Mouse (Mus musculus): ENCODE results near the gene Sac3d1. TPM values are rescaled to one million over a fixed set of nuclear protein-coding genes. Genes with fewer than 3 reads are reported as not detected.
A peak's percentile ranks its signal among the peaks of the same experiment; 100 is the strongest.

Gene Sac3d1
- polyA plus RNA-seq, 1 experiment from 2014 or later = 48.6 TPM

DNA sequence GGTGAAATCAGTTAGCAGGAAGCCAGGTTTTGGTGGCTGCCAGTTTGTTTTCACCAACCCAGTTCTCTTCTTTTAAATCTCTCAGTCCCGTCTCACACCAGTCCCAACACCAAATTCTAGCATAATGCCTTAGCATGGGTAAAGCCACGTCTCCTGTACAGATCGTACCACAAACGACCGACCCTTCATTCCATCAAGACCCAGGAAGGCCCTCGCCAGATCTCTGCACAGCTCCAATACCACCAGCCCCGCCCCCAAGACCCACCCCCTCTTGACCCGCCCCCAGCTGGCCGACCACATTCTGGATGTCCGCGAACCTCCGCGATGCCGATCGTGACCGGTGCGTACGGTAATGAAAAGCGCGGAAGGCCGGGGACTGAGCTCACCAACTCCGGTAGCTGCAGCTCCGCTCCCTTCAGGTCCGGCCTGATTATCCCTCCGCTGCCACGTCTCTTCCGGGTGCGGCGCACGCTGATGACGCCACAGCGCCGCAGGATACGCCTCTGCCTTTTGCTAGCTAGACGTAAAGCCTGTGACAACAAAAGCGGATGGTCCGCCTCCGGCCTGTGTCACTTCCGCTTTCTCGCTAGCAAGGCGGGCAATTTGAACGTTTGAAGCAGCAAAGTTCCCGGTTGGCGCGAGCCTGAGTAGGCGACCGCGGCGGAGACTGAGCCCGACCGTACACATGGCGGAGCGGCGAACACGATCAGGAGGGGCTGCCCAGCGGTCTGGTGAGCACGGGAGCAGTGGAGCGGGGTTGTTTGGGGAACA, 33.8 kb downstream of the Sac3d1 start, which contains the start of the genes Zfpl1 and Cdca5:
Zfpl1 (minus strand) TSS at position 479 of the 771 bp plus-strand sequence.
Cdca5 (plus strand) TSS at position 506 of the 771 bp plus-strand sequence.
- WGBS = under 1% methylated on average over 58 of the region's 58 CpGs
- Histone ChIP-seq H3K4me3 (replicated peaks) (peak within 1 kb of the TSS; percentile 60), H3K9ac (peak within 1 kb of the TSS; percentile 60), H3K4me1 (peaks cover 24% of the 10 kb centered on the region), H3K36me3 (peaks cover 53% of the 10 kb centered on the region), H3K27ac (replicated peaks) (peak within 1 kb of the TSS; percentile 80), H3K27me3 (no peaks in the 10 kb centered on the region), H3K4me2 (replicated peaks) (peak within 1 kb of the TSS; percentile 83), H3K9me3 (replicated peaks) (no peaks in the 10 kb centered on the region)
- peak; percentile 90 for ATAC-seq (ENCODE audit: insufficient number of reproducible peaks, low FRiP score, low TSS enrichment, low read depth)

GRCm38 (mm10) chr19:6082156-6082555, 36.3 kb downstream of the Sac3d1 start, which contains the start of gene Gm28374:
Gene Gm28374 (minus strand): TSS chr19:6082256.
- 83% methylated on average over 9 of the region's 9 CpGs for WGBS
- peaks cover 24% of the 10 kb centered on the region for H3K4me1 ChIP-seq
- ATAC-seq (ENCODE audit: insufficient number of reproducible peaks, low FRiP score, low TSS enrichment, low read depth) = no peak
- peaks cover 35% of the 10 kb centered on the region for H3K36me3 ChIP-seq
- H3K4me2 ChIP-seq (replicated peaks) = no peak within 1 kb of the TSS
- H3K27me3 ChIP-seq = no peaks in the 10 kb centered on the region
- no peak within 1 kb of the TSS for H3K27ac ChIP-seq (replicated peaks)
- H3K9ac ChIP-seq = 0 out of 2 replicates have a peak within 1 kb of the TSS, but pooled peaks have one; percentile 12
- peak within 1 kb of the TSS; percentile 15; the same call in 1 of the 2 replicates for H3K4me3 ChIP-seq (replicated peaks)
- H3K9me3 ChIP-seq (replicated peaks) = no peaks in the 10 kb centered on the region

GRCm38 (mm10) chr19:6079983-6080480, 38.4 kb downstream of the Sac3d1 start, which contains the start of gene Tmem262:
Gene Tmem262 (plus strand): TSS chr19:6080033.
- Histone ChIP-seq H3K36me3 (peaks cover 34% of the 10 kb centered on the region), H3K9ac (no peak within 1 kb of the TSS), H3K27me3 (no peaks in the 10 kb centered on the region), H3K27ac (replicated peaks) (no peak within 1 kb of the TSS), H3K4me2 (replicated peaks) (no peak within 1 kb of the TSS), H3K4me1 (peaks cover 24% of the 10 kb centered on the region), H3K4me3 (replicated peaks) (no peak within 1 kb of the TSS), H3K9me3 (replicated peaks) (no peaks in the 10 kb centered on the region)
- no peak for ATAC-seq (ENCODE audit: insufficient number of reproducible peaks, low FRiP score, low TSS enrichment, low read depth)
- 92% methylated on average over 12 of the region's 12 CpGs for WGBS

DNA sequence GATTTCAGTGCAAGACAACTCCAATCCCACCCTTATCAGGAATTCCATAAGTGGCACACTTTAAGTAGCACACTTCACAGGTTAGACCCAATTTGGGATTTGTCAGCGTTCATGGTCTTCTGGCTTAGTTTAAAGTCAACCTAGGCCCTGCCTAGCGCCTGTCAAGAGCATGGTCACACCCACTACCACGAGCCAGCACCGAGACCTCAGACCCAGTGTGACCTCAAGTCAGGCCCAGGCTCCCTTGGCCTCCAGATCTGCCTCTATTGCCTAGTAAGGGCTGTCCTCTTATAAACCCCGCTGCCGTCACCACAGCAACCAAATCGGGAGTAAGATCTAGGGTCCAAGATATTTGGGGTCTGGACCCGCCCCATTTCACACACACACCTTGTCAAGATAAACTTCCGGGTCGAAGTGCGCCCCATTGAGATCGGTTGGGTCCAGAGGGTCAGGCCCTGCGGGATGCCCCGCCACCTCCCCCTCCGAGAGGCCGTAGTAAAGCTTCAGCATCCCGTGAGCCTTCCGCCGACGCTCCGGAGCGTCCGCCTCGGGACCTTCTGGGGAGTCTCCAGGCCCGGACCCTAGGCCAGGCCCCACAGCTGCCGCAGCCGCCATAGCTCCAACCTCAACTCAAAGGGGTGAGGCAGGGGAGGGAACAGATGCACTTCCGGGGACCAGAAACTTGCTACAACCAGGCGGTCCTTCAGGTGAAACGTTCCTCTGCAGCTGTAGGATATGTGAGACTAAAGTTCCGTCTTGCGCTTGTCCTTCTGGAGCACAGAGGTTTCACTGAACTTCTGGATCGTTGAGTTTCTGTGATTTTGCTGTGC, 41.7 kb downstream of the Sac3d1 start, which contains the start of gene Vps51:
Vps51 (minus strand) TSS at position 668 of the 830 bp plus-strand sequence.
- Histone ChIP-seq H3K27me3 (no peaks in the 10 kb centered on the region), H3K36me3 (peaks cover 41% of the 10 kb centered on the region), H3K4me3 (replicated peaks) (peak within 1 kb of the TSS; percentile 91), H3K9ac (peak within 1 kb of the TSS; percentile 80), H3K4me2 (replicated peaks) (peak within 1 kb of the TSS; percentile 88), H3K4me1 (peaks cover 13% of the 10 kb centered on the region), H3K27ac (replicated peaks) (peak within 1 kb of the TSS; percentile 89), H3K9me3 (replicated peaks) (no peaks in the 10 kb centered on the region)
- peak; percentile 84 for ATAC-seq (ENCODE audit: insufficient number of reproducible peaks, low FRiP score, low TSS enrichment, low read depth)
- under 1% methylated on average over 33 of the region's 33 CpGs for WGBS

DNA sequence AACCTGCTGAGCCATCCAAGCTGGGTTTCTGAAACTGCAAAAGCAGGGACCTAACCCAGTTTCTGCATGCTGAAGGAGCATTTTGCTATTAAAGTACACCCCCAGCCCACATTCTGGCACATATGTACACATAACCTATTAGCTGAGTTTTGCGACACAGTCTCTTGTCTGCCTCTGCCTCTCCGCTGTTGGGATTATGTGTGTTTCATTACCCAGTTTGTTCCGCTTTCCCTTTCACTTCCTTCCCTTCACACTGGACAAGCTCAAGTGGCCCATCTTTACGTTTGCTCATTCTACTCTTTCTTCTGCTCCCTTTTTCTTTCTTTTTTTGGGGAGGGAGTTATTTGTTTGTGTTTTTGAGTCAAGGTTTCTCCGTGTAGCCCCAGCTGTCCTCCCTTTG, 44.6 kb downstream of the Sac3d1 start:
- ATAC-seq (ENCODE audit: insufficient number of reproducible peaks, low FRiP score, low TSS enrichment, low read depth) = no peak
- Histone ChIP-seq H3K9ac (no peak overlapping the region), H3K4me1 (peaks cover 13% of the 10 kb centered on the region), H3K4me3 (replicated peaks) (no peak overlapping the region), H3K27ac (replicated peaks) (no peak overlapping the region), H3K9me3 (replicated peaks) (no peaks in the 10 kb centered on the region), H3K36me3 (peaks cover 47% of the 10 kb centered on the region), H3K27me3 (no peaks in the 10 kb centered on the region), H3K4me2 (replicated peaks) (no peak overlapping the region)
- WGBS = 84% methylated on average over 5 of the region's 5 CpGs

- ATAC-seq (ENCODE audit: insufficient number of reproducible peaks, low FRiP score, low TSS enrichment, low read depth) = no peak
- Histone ChIP-seq H3K27ac (replicated peaks) (no peak overlapping the region), H3K9ac (no peak overlapping the region), H3K36me3 (peaks cover 52% of the 10 kb centered on the region), H3K4me3 (replicated peaks) (no peak overlapping the region), H3K27me3 (no peaks in the 10 kb centered on the region), H3K4me1 (peaks cover 29% of the 10 kb centered on the region), H3K4me2 (replicated peaks) (no peak overlapping the region), H3K9me3 (replicated peaks) (no peaks in the 10 kb centered on the region)
- WGBS = 93% methylated on average over 19 of the region's 19 CpGs
Measured at GRCm38 (mm10) chr19:6071261-6071660, 47.2 kb downstream of the Sac3d1 start.

DNA sequence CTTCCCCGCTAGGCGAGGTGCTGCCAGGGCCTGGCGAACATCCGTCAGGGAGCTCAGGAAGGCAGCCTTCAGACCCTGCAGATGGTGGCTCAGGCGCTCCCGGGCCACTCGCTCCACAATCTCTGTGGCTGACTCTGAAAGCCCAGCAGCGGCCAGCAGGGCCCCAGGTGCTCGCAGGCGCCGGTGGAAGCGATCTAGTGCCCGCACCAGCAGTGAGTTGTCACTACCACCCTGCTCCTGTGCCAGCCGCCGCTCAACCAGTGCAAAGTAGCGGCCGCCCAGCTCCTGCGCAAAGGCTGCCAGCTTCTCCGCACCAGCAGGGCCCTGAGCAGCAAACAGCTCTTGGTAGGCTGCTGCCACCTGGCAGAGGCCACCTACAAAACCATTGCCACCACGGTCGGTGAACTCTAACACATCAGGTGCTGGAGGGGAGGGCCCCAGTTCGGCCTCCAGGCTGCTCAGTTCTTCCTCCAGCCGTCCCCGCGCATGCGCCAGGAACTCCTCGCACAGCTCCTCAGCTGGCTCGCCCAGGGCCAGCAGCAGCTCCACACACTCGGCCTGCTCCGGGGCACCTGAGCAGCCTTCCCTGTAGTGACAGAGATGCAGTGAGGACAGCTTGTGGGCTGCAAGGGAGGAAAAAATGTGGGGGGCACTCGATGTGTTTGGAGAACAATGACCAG, 47.7 kb downstream of the Sac3d1 start:
- Histone ChIP-seq H3K4me3 (replicated peaks) (no peak overlapping the region), H3K36me3 (peaks cover 52% of the 10 kb centered on the region), H3K4me2 (replicated peaks) (no peak overlapping the region), H3K27me3 (no peaks in the 10 kb centered on the region), H3K9ac (no peak overlapping the region), H3K4me1 (peaks cover 26% of the 10 kb centered on the region), H3K9me3 (replicated peaks) (no peaks in the 10 kb centered on the region), H3K27ac (replicated peaks) (no peak overlapping the region)
- WGBS = 88% methylated on average over 31 of the region's 31 CpGs
- ATAC-seq (ENCODE audit: insufficient number of reproducible peaks, low FRiP score, low TSS enrichment, low read depth) = no peak

DNA sequence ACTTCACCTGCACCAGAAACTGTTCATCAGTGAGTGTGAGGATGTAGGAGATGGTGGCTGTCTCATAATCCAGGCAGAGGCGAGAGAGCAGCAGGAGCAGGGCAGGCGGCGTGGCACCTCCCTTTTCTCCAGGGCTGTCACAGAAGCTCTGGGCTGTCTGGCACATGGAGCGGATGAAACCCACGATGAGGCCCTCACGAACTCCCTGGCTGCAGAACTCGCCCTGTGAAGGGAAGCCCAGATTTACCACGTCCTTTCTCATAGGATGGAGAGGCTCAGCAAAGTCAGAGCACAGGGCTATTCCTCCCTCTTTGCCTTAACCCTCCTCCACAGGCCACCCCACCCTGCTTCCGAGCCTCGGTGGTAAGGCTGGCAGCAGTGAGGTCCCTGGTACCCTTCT, 48.6 kb downstream of the Sac3d1 start:
- ATAC-seq (ENCODE audit: insufficient number of reproducible peaks, low FRiP score, low TSS enrichment, low read depth) = no peak
- no peak overlapping the region for H3K27ac ChIP-seq (replicated peaks)
- H3K4me3 ChIP-seq (replicated peaks) = no peak overlapping the region
- H3K9me3 ChIP-seq (replicated peaks) = no peaks in the 10 kb centered on the region
- H3K36me3 ChIP-seq = peaks cover 52% of the 10 kb centered on the region
- no peak overlapping the region for H3K4me2 ChIP-seq (replicated peaks)
- H3K9ac ChIP-seq = no peak overlapping the region
- no peaks in the 10 kb centered on the region for H3K27me3 ChIP-seq
- 87% methylated on average over 10 of the region's 10 CpGs for WGBS
- H3K4me1 ChIP-seq = peaks cover 23% of the 10 kb centered on the region

DNA sequence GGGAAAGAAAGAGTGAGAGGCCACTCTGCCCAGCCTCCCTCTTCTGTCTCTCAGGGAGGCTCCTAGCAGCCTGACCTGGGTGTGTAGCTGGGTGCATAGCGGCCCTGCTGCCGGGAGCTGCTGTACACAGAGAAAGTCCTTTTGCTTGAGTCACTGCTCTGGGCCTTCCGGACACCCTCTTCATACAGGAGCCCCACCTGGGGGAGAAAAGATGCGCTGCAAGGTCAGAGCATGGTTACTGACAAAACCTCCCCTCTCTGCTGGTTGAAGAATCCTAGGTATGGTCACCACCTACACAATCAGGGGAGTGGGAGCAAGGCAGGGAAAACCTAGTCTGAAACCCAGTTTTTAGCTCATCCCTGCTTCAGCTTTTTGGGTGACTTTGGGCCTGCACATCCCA, 49.5 kb downstream of the Sac3d1 start:
- 77% methylated on average over 4 of the region's 4 CpGs for WGBS

DNA sequence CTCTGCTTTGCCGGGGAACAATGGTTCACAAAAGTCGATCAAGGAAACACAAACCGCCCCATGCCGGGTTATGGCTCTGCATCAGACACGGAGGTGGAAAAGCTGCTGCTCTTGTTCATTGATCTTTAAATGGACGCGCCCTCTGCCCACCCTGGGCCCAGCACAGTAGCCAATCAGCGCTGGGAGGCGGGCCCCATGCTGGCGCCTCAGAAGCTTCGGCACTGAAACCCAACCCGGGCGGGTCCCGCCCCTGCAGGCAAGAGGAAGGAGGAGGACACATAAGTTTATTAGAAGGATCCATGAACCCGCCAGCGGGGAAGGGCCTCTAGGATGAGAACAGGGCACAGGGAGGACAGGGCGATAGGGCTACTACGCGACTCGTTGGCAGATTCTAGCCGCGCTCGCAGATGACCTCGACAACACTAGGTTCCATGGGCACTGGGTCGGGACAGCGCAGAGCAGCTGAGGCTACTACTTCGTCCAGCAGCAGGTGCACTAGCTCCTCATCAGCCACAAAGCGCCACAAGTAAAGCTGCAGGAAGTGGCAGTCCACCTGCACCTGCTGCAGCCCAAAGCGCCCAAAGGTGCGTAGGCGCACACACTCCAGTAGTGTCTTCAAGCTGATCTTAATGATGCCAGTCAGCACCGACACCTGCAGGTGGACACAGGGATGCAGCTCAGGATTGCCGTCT, 50.6 kb downstream of the Sac3d1 start, which contains the start of gene Tm7sf2:
Tm7sf2 (minus strand) TSS at position 650 of the 692 bp plus-strand sequence.
- Histone ChIP-seq H3K36me3 (peaks cover 37% of the 10 kb centered on the region), H3K9me3 (replicated peaks) (no peaks in the 10 kb centered on the region), H3K27me3 (no peaks in the 10 kb centered on the region), H3K4me2 (replicated peaks) (peak within 1 kb of the TSS; percentile 96), H3K27ac (replicated peaks) (peak within 1 kb of the TSS; percentile 76), H3K9ac (peak within 1 kb of the TSS; percentile 42), H3K4me3 (replicated peaks) (peak within 1 kb of the TSS; percentile 49), H3K4me1 (peaks cover 28% of the 10 kb centered on the region)
- WGBS = 10% methylated on average over 33 of the region's 33 CpGs
- ATAC-seq (ENCODE audit: insufficient number of reproducible peaks, low FRiP score, low TSS enrichment, low read depth) = peak; percentile 91

More for the DNA sequence above, 49.5 kb downstream of the Sac3d1 start:
- Histone ChIP-seq H3K36me3 (peaks cover 48% of the 10 kb centered on the region), H3K4me2 (replicated peaks) (no peak overlapping the region), H3K27me3 (no peaks in the 10 kb centered on the region), H3K27ac (replicated peaks) (no peak overlapping the region), H3K4me3 (replicated peaks) (no peak overlapping the region), H3K9ac (no peak overlapping the region), H3K4me1 (peaks cover 23% of the 10 kb centered on the region), H3K9me3 (replicated peaks) (no peaks in the 10 kb centered on the region)
- ATAC-seq (ENCODE audit: insufficient number of reproducible peaks, low FRiP score, low TSS enrichment, low read depth) = no peak

Data from embryonic facial prominence, embryonic 15.5 days (tissue).